Mouse (Mus musculus) WW6 (cell line): ENCODE measurements around the gene Snrk.

Experiments
- DNase-seq: peaks from one replicate; pipeline ENCODE4 v3.0.0-alpha.2; 2013; ENCODE audit warnings: low read depth, low spot score

The Snrk gene

GRCm38 (mm10) chr9:122117112-122117616 lies at the start of gene Snrk:
Snrk (plus strand) TSS chr9:122117266.
- DNase-seq: peak; percentile 63

- DNase-seq: no peak
Observed at GRCm38 (mm10) chr9:122067654-122068053, 49.4 kb upstream of the Snrk start.

- DNase-seq: no peak
Observed at GRCm38 (mm10) chr9:122069560-122070174, 47.4 kb upstream of the Snrk start.

GRCm38 (mm10) chr9:122073980-122074379 lies 43.1 kb upstream of the Snrk start:
- no peak for DNase-seq

- DNase-seq: no peak
Observed at GRCm38 (mm10) chr9:122074575-122074974, 42.5 kb upstream of the Snrk start.

- no peak for DNase-seq
Observed at GRCm38 (mm10) chr9:122078456-122078855, 38.6 kb upstream of the Snrk start.

GRCm38 (mm10) chr9:122083698-122084097 lies 33.4 kb upstream of the Snrk start:
- no peak for DNase-seq

GRCm38 (mm10) chr9:122084175-122084574 lies 32.9 kb upstream of the Snrk start:
- no peak for DNase-seq

- no peak for DNase-seq
Observed at GRCm38 (mm10) chr9:122084636-122085035, 32.4 kb upstream of the Snrk start.

- DNase-seq: no peak
Observed at GRCm38 (mm10) chr9:122085055-122085454, 32.0 kb upstream of the Snrk start.

GRCm38 (mm10) chr9:122085550-122086205 lies 31.4 kb upstream of the Snrk start:
- no peak for DNase-seq

GRCm38 (mm10) chr9:122087086-122087485 lies 30.0 kb upstream of the Snrk start:
- no peak for DNase-seq

- DNase-seq: no peak
Observed at GRCm38 (mm10) chr9:122091171-122091570, 25.9 kb upstream of the Snrk start.

- no peak for DNase-seq
Observed at GRCm38 (mm10) chr9:122091782-122092228, 25.3 kb upstream of the Snrk start.

GRCm38 (mm10) chr9:122094171-122094570 lies 22.9 kb upstream of the Snrk start:
- DNase-seq: no peak

- DNase-seq: no peak
Observed at GRCm38 (mm10) chr9:122096822-122097511, 20.1 kb upstream of the Snrk start.

- DNase-seq: no peak
Observed at GRCm38 (mm10) chr9:122097535-122097934, 19.5 kb upstream of the Snrk start.

GRCm38 (mm10) chr9:122100584-122101127 lies 16.4 kb upstream of the Snrk start:
- DNase-seq: no peak

- DNase-seq: no peak
Observed at GRCm38 (mm10) chr9:122101196-122101595, 15.9 kb upstream of the Snrk start.

GRCm38 (mm10) chr9:122103550-122104284 lies 13.3 kb upstream of the Snrk start:
- DNase-seq: no peak

GRCm38 (mm10) chr9:122104285-122104829 lies 12.7 kb upstream of the Snrk start:
- DNase-seq: no peak
